Mouse (Mus musculus): ENCODE results near the gene Hspa1b.

Hspa1b gene

DNA sequence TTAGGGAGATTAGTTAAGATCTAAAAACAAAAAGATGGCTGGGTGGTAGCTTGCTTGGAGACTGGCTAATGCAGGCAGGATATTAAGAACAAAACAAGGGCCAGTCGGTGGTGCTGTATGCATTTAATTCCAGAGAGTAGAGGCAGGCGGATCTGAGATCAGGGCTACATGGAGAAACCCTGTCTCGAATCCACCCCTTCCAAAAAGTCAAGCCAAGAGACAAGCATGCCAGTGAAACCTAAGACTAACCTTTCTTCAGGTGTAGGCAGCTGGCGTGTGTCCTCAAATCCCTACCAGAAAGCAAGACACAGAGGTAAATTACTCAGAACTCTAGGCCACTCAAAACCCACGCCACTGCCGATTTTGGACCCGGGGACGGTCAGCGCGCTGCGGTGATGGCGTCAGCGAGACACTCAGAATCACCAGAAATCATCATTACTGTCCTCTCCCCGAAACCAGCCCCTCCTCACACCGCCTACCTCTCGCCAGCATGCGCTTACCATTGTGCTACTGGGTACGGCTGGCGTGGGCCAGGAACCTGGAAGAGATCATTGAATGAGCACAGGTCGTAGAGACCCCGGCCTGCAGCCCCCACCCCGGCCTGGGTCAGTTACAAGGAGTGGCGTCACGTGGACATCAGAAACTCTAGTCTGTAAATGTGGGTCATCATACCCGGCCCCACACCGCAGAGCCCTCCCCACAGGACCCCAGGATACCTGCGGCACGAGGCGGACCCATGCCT lies 7.2 kb downstream of the Hspa1b start:
- ChIA-PET POLR2A (interaction anchor here (0.6 to 9.1 kb wide), 193 partner anchors 9 to 1043 kb away, joined by 3 to 216 read pairs (median 5); partner anchors contain the start of genes Agpat1 (in 3 of the 4), H2-DMa (in 3 of the 4), Hspa1a (in 3 of the 4) and Hspa1l (in 3 of the 4)), CTCF (interaction anchor here in 3 of 4 experiments (0.6 to 1.9 kb wide), 48 partner anchors 11 to 581 kb away, joined by 3 to 13 read pairs (median 4); partner anchors contain the start of genes Lsm2 (in 2 of the 3), Neu1 (in 2 of the 3), Atf6b (in 1 of the 3) and C2 (in 1 of the 3))

DNA sequence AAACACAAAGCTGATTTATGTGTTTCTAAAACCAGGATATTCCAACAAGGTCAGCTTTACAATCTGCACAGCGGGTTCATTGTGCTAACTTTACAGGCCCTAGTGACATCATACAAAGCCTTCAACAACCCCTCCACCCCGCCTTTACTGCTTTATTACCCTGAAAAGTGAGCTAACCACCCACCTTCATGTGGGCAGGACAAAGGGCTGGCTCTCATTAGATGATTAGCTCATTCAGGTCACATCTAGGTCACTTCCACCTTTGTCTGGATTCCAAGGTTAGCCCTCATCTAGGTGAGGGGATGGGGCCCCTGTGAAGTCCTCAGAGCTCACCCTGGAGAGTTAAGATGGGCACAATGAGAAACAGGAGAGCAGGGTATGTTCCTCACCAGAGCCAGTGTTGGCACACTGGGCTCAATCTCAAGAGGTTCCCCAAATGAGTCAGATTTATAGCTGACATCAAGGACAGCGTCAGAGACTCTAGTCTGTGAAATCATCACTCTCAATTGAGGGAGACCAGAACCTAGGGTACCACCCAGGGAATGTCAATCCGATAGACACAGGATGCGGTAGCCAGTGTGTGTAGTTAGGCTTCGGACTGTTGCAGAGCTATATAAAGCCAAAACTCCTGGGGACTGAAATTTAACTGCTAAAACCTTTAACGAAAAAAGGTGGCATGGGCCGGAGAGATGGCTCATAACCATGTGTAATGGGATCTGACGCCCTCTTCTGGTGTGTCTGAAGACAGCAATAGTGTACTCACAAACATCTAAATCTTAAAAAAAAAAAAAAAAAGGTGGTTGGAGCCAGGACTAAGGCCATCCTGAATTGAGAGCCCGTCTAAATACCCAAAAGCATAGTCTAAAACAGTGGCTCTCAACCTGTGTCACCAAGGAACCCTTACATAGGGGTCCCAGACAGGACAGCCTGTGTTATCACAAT lies 8.3 kb downstream of the Hspa1b start:
- ChIA-PET CTCF (interaction anchor here (0.6 to 1.9 kb wide), 9 partner anchors 19 to 601 kb away, joined by 3 to 6 read pairs (median 3); partner anchors contain the start of genes Lsm2 (in 1 of the 4) and Neu1 (in 1 of the 4)), POLR2A (interaction anchor here (0.6 to 9.1 kb wide), 165 partner anchors 8 to 1127 kb away, joined by 3 to 216 read pairs (median 5); partner anchors contain the start of genes Agpat1 (in 3 of the 4), Lsm2 (in 3 of the 4), Neu1 (in 3 of the 4) and Atf6b (in 2 of the 4))

DNA sequence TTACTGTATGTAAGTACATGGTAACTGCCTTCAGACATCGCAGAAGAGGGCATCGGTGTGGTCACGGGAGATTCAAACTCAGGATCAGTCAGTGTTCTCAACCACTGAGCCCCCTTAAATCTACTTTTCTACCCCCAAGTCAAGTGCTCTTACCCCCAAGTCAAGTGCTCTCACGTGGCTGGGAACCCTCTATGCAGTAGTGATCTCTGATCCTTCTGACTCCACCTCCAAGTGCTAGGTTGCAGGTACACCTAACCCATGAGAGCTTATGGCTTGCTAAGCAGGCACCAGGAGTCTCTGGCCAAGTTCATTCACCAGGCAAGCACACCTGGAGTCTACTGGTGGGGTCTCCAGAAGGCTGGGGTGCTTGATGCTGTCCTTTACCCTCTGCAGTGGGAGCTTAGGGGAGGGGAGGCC lies 9.5 kb downstream of the Hspa1b start:
- CTCF ChIA-PET = interaction anchor here in 3 of 4 experiments (0.6 to 1.7 kb wide), 9 partner anchors 15 to 327 kb away, joined by 3 to 14 read pairs (median 4); no protein-coding TSS in a partner anchor
- POLR2A ChIA-PET = interaction anchor here (0.5 to 9.1 kb wide), 117 partner anchors 7 to 994 kb away, joined by 3 to 216 read pairs (median 6); partner anchors contain the start of genes Neu1 (in 4 of the 4), Hspa1b (in 3 of the 4), Lsm2 (in 3 of the 4) and Agpat1 (in 2 of the 4)

DNA sequence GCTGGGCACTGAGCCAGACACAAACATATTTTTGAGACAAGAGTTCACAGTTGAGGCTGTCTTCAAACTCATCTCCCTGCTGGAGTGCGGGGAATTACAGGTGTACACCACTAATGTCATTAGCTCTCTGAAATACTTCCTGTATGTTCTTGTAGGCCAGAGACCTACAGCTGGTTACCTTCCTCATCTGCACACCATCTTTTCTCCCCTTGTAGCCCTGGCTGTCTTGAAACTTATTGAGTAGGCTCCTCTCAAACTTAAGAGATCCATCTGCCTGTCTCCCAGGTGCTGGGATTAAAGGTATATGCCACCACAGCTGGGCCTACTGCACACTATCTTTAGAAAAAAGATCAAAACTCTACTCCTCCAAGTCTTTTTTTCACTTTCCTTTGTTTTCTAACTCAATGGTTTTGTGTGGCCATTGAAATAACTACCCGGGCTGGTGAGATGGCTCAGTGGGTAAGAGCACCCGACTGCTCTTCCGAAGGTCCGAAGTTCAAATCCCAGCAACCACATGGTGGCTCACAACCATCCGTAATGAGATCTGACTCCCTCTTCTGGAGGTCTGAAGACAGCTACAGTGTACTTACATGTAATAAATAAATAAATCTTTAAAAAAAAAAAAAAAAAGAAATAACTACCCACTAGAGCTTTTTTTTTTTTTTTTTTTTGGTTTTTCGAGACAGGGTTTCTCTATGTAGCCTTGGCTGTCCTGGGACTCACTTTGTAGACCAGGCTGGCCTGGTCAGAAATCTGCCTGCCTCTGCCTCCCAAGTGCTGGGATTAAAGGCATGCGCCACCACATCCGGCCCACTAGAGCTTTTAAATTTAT lies 10.1 kb downstream of the Hspa1b start:
- POLR2A ChIA-PET = interaction anchor here (0.5 to 9.1 kb wide), 89 partner anchors 7 to 926 kb away, joined by 3 to 216 read pairs (median 7); partner anchors contain the start of genes Neu1 (in 4 of the 4), Lsm2 (in 3 of the 4), Agpat1 (in 2 of the 4) and Ddx39b (in 2 of the 4)
- CTCF ChIA-PET = interaction anchor here (0.6 to 1.7 kb wide), 13 partner anchors 14 to 917 kb away, joined by 3 to 14 read pairs (median 4); no protein-coding TSS in a partner anchor

DNA sequence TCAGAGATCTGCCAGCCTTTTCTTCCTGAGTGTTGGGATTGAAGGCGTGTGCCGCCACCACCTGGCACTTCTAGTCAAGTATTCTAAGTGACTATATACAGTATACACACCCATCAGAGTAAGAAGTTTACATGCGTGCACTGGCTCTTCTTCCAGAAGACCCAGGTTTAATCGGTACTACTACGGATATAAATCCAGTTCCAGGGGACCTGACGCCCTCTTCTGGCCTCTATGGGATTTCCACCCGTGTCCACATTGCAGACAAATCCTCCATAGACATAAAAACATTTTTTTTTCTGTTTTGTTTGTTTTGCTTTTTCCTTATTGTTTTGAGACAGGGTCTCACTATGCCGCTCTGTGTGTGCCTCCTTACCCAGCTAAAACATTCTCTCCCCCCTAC lies 11.4 kb downstream of the Hspa1b start:
- POLR2A ChIA-PET = interaction anchor here in 3 of 4 experiments (0.8 to 9.1 kb wide), 12 partner anchors 13 to 303 kb away, joined by 3 to 158 read pairs (median 38); partner anchors contain the start of genes Neu1 (in 2 of the 3), C2 (in 1 of the 3), D17H6S53E (in 1 of the 3) and Ehmt2 (in 1 of the 3)
- CTCF ChIA-PET = no interaction called here

DNA sequence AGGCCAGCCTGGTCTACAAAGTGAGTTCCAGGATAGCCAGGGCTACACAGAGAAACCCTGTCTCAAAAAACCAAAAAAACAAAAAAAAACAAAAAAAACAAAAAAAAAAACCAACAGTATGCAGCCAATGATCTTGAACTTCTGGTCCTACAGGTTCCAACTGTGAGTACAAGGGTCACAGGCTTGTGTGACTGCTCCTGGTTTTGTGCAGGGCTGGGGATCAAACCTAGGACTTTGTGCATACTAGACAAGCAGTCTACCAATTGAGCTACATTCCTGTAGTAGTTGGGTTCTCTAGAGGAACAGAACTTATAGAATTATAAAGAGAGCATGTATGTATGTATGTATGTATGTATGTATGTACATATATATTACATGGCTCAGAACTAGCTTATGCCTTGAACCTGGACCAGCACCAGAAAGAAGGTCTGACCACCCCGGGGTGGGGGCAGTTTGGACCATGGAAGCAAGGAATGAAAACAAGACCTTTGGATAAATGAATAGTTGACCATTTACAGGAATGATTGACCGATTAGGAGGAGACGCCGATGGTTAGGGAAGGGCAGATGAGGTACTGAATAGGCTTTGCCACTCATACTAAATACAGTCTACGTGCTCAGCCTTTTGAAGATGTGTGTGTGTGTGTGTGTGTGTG lies 12.4 kb downstream of the Hspa1b start:
- CTCF ChIA-PET = interaction anchor here in 3 of 4 experiments (0.6 to 1.3 kb wide), 5 partner anchors 35 to 826 kb away, joined by 3 to 4 read pairs (median 3); partner anchors contain the start of gene Lsm2 (in 1 of the 3)
- POLR2A ChIA-PET = interaction anchor here (0.5 to 9.1 kb wide), 13 partner anchors 12 to 116 kb away, joined by 3 to 158 read pairs (median 4); partner anchors contain the start of genes Neu1 (in 2 of the 4), C2 (in 1 of the 4), Ehmt2 (in 1 of the 4) and Zbtb12 (in 1 of the 4)

DNA sequence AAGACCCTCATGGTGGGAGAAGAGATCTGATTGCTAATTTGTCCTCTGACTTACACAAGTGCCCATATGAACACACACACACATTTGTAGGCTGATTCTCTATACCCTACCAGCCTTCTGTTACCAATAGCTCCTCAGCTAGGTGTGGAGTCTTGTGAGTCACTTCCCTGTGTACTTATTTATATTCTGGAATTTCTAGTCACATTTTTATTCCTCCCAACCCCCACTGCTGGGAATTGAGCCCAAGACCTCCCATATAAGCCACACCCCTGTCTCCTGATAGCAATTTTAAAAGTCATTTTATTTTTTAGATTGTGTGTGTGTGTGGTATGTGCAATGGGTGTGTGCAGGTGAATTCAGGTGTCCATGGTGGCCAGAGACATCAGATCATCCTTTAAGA lies 14.7 kb downstream of the Hspa1b start:
- CTCF ChIA-PET = interaction anchor here in 3 of 4 experiments (0.7 to 1.3 kb wide), 3 partner anchors 10 to 155 kb away, joined by 3 to 4 read pairs (median 4); no protein-coding TSS in a partner anchor
- POLR2A ChIA-PET = interaction anchor here in 3 of 4 experiments (0.8 to 9.1 kb wide), 4 partner anchors 11 to 13 kb away, joined by 3 to 158 read pairs (median 4); partner anchors contain the start of gene Neu1 (in 2 of the 3)

DNA sequence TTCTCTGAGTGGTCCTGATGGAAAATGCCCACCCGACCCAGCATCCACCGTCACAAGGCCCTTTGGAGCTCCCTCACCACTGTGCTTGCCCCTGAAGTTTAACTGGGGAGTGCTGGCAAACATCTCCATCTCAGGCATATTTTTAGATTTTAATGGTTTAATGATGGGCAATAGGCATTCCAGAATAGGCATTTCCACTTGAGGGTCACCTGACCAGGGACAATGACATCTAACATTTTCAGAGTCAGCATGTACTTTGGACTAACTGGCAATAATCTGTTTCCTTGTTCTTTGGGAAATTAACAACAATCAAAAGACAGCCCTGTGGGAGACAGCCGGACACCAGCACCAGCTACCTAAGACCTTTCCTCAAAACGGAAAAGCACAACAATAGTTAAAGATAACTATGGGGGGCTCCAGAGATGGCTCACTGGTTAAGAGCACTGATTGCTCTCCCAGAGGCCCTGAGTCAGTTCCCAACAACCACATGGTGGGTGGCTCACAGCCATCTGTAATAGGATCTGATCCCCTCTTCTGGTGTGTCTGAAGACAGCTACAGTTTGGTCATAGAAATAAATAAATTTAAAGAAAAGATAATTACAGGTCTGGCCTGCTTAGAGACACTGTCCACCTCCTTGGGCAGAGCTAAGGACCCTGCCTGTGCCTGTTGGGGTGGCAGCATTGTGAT lies 15.8 kb downstream of the Hspa1b start:
- ChIA-PET POLR2A (interaction anchor here (0.5 to 3.2 kb wide), 13 partner anchors 7 to 41 kb away, joined by 3 to 26 read pairs (median 5); no protein-coding TSS in a partner anchor), CTCF (interaction anchor here in 3 of 4 experiments (0.5 to 0.8 kb wide), 6 partner anchors 19 to 555 kb away, joined by 3 to 5 read pairs (median 3); no protein-coding TSS in a partner anchor)

DNA sequence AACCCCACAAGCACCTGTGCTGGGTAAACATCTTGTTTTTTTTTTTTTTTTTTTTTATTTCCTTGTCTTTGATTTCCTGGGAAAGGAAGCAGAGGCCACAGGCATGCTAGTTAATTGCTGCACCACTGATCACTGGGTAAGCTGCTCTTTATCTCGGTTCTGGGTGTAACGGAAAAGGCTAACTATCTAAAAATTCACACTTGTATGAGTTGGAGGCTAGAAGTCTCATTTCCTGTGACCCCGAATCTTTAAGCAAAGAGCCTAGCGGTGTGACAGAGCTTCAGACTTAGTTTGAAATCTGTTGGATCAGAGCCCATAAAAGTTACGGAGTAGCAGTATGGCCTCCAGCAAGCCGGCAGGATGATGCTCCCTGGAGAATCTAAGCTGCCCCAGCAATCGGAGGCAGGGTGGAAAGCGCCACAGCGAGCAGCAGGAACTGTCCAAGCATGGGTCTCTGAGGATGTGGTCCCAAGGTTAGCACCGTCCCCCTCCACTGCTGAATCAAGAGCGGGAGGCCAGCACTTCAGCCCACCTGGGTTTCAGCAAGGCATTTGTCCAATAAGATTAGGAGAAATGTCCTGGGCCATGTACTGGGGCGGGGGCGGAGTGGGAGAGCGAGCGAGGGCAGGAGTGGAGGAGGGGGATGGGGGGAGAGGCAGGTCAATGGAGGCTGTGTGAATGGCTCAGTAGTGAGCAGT lies 17.5 kb downstream of the Hspa1b start:
- ChIA-PET POLR2A (interaction anchor here (0.7 to 3.2 kb wide), 16 partner anchors 8 to 62 kb away, joined by 3 to 26 read pairs (median 6); partner anchors contain the start of genes Neu1 (in 2 of the 4), Lsm2 (in 1 of the 4) and Zbtb12 (in 1 of the 4)), CTCF (interaction anchor here in 3 of 4 experiments (0.7 to 0.9 kb wide), 4 partner anchors 10 to 118 kb away, joined by 3 to 4 read pairs (median 3); no protein-coding TSS in a partner anchor)

DNA sequence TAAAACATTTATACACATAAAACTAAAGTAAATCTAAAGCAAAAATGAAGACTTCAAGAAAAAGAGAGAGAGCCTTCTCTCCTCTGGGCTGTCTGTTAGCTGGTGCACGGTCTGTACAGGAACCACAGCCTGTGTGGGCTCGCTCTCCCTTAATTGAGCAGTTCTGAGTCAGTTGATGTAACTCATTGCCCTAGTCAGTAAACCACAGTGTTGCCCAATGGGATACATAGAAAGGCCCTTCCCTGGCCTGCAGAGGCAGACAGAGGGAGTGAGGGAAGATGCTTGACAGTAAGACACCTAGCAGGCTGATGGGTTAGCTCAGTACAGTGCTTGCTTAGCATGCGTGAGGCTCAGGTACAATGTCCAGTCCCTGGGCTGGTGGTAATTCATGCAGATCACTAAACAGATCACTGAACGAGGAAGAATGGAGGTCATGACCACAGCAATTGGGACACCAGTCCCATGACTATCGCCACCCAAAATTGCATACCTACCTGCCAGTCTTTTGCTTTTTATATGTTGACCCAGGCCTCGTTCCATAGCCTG lies 21.0 kb downstream of the Hspa1b start:
- ChIA-PET CTCF (interaction anchor here in 1 of 4 experiments (0.5 kb wide), 1 partner anchor 150 kb away, joined by 4 read pairs; no protein-coding TSS in a partner anchor), POLR2A (interaction anchor here in 3 of 4 experiments (0.9 to 3.0 kb wide), 5 partner anchors 12 to 21 kb away, joined by 3 to 19 read pairs (median 5); no protein-coding TSS in a partner anchor)

DNA sequence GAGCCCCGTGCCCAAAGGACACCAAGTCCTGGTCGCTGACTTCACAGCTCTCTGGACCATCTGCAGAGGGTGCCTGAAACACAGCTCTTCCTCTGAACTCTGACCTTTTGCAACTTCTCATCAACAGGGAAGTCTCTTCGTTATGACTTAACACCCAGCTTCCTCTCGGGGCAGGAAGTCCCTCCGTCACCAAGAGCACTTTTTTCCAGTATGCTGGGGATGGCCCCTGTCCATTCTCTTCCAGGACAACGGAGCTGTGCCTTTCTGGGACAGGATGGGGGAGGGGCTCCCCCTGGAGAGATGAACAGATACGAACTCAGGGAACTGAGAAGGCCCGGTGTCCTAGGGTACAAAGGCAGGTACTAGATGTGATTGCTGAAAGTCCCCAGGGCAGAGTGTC lies 24.2 kb downstream of the Hspa1b start:
- POLR2A ChIA-PET = interaction anchor here (0.6 to 6.6 kb wide), 15 partner anchors 10 to 176 kb away, joined by 3 to 158 read pairs (median 4); partner anchors contain the start of gene Lsm2 (in 1 of the 4)
- CTCF ChIA-PET = interaction anchor here in 2 of 4 experiments (0.8 to 2.8 kb wide), 6 partner anchors 10 to 74 kb away, joined by 3 to 11 read pairs (median 4); no protein-coding TSS in a partner anchor

DNA sequence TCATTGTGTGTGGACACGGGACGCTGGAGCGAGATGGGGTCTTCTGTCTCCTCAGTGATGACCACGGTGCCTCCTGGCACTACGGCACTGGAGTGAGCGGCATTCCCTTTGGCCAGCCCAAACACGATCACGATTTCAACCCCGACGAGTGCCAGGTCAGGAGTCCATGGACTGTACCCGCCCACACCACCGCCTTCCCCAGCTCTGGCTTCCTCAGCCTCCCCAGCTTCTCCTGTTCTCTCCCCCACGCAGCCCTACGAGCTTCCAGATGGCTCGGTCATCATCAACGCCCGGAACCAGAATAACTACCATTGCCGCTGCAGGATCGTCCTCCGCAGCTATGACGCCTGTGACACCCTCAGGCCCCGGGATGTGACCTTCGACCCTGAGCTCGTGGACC lies 25.0 kb downstream of the Hspa1b start:
- ChIA-PET POLR2A (interaction anchor here (0.6 to 6.6 kb wide), 18 partner anchors 10 to 177 kb away, joined by 3 to 158 read pairs (median 4); partner anchors contain the start of gene Ddah2 (in 1 of the 4)), CTCF (interaction anchor here in 2 of 4 experiments (0.7 to 2.8 kb wide), 9 partner anchors 10 to 78 kb away, joined by 3 to 11 read pairs (median 3); no protein-coding TSS in a partner anchor)

DNA sequence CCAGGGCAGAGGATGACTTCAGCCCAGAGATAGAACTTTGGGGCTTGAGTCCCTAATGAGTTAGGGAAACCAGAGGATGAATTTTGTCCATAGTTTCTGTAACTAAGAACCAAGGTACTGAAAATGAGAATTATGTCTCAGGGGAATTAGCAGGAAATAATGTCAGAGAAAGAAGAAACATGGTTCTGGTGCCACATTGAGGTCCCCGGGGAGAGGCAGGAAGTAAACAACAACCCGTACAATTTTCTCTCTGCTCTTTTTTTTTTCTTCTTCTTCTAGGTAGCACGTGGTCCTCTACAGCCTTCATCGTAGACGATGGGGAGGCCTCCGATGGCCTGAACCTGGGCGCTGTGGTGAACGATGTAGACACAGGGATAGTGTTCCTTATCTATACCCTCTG lies 26.8 kb downstream of the Hspa1b start:
- ChIA-PET CTCF (interaction anchor here in 2 of 4 experiments (1.1 to 3.1 kb wide), 8 partner anchors 9 to 21 kb away, joined by 3 to 9 read pairs (median 6); no protein-coding TSS in a partner anchor), POLR2A (interaction anchor here (0.7 to 6.6 kb wide), 15 partner anchors 14 to 68 kb away, joined by 3 to 158 read pairs (median 5); partner anchors contain the start of genes Lsm2 (in 1 of the 4) and Vars (in 1 of the 4))

DNA sequence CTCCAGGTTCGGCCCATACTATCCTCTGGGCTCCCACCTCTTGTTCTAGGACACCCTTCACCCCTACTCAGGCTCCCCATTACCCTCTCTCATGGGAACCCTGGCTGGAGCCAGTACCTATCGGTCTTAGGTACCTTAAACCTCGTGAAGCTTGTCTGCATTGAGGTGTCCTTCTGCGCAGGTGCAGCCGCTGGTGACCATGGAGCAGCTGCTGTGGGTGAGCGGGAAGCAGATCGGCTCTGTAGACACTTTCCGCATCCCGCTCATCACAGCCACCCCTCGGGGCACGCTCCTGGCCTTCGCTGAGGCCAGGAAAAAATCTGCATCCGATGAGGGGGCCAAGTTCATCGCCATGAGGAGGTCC lies 27.3 kb downstream of the Hspa1b start:
- POLR2A ChIA-PET = interaction anchor here (0.7 to 6.6 kb wide), 37 partner anchors 10 to 813 kb away, joined by 3 to 158 read pairs (median 4); partner anchors contain the start of genes H2-DMa (in 2 of the 4), C2 (in 1 of the 4), Ehmt2 (in 1 of the 4) and Lsm2 (in 1 of the 4)
- CTCF ChIA-PET = interaction anchor here in 2 of 4 experiments (0.6 to 3.1 kb wide), 13 partner anchors 9 to 44 kb away, joined by 3 to 9 read pairs (median 4); partner anchors contain the start of genes C2 (in 1 of the 2) and Ehmt2 (in 1 of the 2)
